Mouse (Mus musculus): ENCODE results near the gene Mapk8ip3. TPM values are rescaled to one million over a fixed set of nuclear protein-coding genes. Genes with fewer than 3 reads are reported as not detected.

Gene Mapk8ip3
- polyA plus RNA-seq, 1 experiment = 60.2 TPM

DNA sequence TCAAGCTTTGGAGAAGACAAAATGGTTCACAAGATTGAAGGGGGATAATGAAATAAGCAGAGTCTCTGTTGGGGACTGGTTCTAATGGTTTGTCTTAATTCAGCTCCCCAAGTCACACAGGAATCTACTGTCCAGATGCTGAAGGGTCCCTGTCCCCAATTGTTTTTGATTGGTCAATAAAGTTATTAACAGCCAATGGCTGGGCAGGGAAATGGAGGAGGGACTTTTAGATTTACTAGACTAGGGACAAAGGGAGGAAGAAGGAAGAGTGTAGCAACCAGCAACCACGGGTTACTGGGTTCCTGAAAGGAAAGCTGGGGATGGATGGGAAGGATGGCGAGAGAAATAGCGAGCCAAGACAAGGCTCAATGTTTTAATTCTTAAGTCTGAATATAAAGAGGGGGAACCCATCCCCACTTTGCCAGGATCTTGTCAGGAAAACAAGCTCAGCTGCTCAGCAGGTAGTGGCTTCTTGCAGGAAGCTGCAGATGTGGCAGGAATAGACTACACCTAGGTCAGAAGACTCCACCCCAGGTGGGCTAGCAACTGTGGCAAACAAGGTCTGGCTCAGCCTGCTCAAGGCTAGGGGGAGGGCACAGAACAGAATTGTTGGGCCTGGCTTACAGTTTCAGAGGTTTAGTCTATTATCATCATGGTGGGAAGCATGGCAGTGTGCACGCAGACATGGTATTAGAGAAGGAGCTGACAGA is 62.9 kb downstream of the Mapk8ip3 start:
- H3K27me3 ChIP-seq (ENCODE audit: control insufficient read depth, insufficient read depth, low read length) = no peaks in the 10 kb centered on the region
- TF ChIP-seq POLR2A (IDR thresholded peaks at IDR 0.05; ENCODE audit: control insufficient read depth, low read depth, low read length) (no peak), CTCF (IDR thresholded peaks at IDR 0.05; ENCODE audit: control insufficient read depth, insufficient read depth, insufficient replicate concordance, low read depth, low read length) (no peak)
- H3K27ac ChIP-seq (ENCODE audit: control insufficient read depth, insufficient read depth, low read depth, low read length) = peak overlapping the region; percentile 70; the same call in 1 of the 2 replicates
- H3K4me3 ChIP-seq (ENCODE audit: control insufficient read depth, low read depth, low read length) = peak overlapping the region; percentile 90
- no peaks in the 10 kb centered on the region for H3K36me3 ChIP-seq (ENCODE audit: control insufficient read depth, insufficient read depth, low read length)
- no peaks in the 10 kb centered on the region; the same call in 1 of the 2 replicates for H3K4me1 ChIP-seq (ENCODE audit: control insufficient read depth, insufficient read depth, low read length)

- Histone ChIP-seq H3K4me3 (ENCODE audit: control insufficient read depth, low read depth, low read length) (no peak overlapping the region), H3K4me1 (ENCODE audit: control insufficient read depth, insufficient read depth, low read length) (no peaks in the 10 kb centered on the region; the same call in 1 of the 2 replicates), H3K27me3 (ENCODE audit: control insufficient read depth, insufficient read depth, low read length) (no peaks in the 10 kb centered on the region), H3K36me3 (ENCODE audit: control insufficient read depth, insufficient read depth, low read length) (no peaks in the 10 kb centered on the region; the same call in 1 of the 2 replicates), H3K27ac (ENCODE audit: control insufficient read depth, insufficient read depth, low read depth, low read length) (no peak overlapping the region)
- TF ChIP-seq CTCF (IDR thresholded peaks at IDR 0.05; ENCODE audit: control insufficient read depth, insufficient read depth, insufficient replicate concordance, low read depth, low read length) (no peak), POLR2A (IDR thresholded peaks at IDR 0.05; ENCODE audit: control insufficient read depth, low read depth, low read length) (no peak)
These were observed 68.9 kb downstream of the Mapk8ip3 start for GRCm38 (mm10) chr17:24867914-24868313.

GRCm38 (mm10) chr17:24865776-24866175 is 71.0 kb downstream of the Mapk8ip3 start, which contains the start of gene Igfals:
Gene Igfals (plus strand): TSS chr17:24865997.
- no peak for TF ChIP-seq POLR2A (IDR thresholded peaks at IDR 0.05; ENCODE audit: control insufficient read depth, low read depth, low read length)
- no peak for TF ChIP-seq CTCF (IDR thresholded peaks at IDR 0.05; ENCODE audit: control insufficient read depth, insufficient read depth, insufficient replicate concordance, low read depth, low read length)
- no peak within 1 kb of the TSS for H3K27ac ChIP-seq (ENCODE audit: control insufficient read depth, insufficient read depth, low read depth, low read length)
- H3K27me3 ChIP-seq (ENCODE audit: control insufficient read depth, insufficient read depth, low read length) = no peaks in the 10 kb centered on the region
- H3K36me3 ChIP-seq (ENCODE audit: control insufficient read depth, insufficient read depth, low read length) = no peaks in the 10 kb centered on the region; the same call in 1 of the 2 replicates
- H3K4me3 ChIP-seq (ENCODE audit: control insufficient read depth, low read depth, low read length) = no peak within 1 kb of the TSS
- H3K4me1 ChIP-seq (ENCODE audit: control insufficient read depth, insufficient read depth, low read length) = no peaks in the 10 kb centered on the region

DNA sequence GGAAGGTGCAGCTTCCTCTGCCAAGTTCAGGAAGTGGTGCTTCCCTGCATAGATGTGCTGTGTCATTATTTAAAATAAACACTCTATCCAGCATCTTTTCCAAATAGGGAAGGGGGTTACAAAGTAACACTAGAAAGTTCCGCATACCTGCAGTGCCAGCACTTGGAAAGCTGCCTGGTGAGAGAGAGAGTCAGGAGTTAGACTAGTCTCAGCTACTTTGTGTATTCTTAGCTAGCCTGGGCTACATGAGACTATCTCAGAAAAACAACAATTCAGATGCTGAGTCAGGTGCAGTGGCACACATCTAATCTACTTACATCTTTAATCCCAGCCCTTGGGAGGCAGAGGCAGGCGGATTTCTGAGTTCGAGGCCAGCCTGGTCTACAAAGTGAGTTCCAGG is 75.0 kb downstream of the Mapk8ip3 start:
- Histone ChIP-seq H3K4me1 (ENCODE audit: control insufficient read depth, insufficient read depth, low read length) (no peaks in the 10 kb centered on the region), H3K27me3 (ENCODE audit: control insufficient read depth, insufficient read depth, low read length) (no peaks in the 10 kb centered on the region), H3K4me3 (ENCODE audit: control insufficient read depth, low read depth, low read length) (no peak overlapping the region), H3K27ac (ENCODE audit: control insufficient read depth, insufficient read depth, low read depth, low read length) (no peak overlapping the region), H3K36me3 (ENCODE audit: control insufficient read depth, insufficient read depth, low read length) (no peaks in the 10 kb centered on the region; the same call in 1 of the 2 replicates)
- no peak for TF ChIP-seq CTCF (IDR thresholded peaks at IDR 0.05; ENCODE audit: control insufficient read depth, insufficient read depth, insufficient replicate concordance, low read depth, low read length)

DNA sequence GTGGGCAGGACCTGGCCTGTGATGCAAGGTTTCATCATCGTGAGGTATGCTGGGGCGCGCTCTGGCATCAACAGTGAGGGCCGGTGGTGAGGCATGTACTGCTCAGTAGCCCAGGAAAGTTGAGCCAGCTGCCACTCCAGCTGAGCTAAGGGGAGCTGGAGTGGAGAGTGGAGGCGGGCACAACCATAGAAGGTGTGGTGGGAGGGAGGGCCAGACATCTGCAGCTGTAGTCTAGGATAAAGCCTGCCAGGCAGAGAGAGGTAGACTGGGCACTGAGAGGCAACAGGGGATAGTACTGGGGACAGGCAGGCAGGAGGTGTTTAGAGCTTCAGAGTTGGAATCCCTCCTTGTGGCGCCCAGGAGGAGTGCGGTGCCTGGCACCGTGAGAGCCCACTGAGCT is 76.7 kb downstream of the Mapk8ip3 start:
- TF ChIP-seq CTCF (IDR thresholded peaks at IDR 0.05; ENCODE audit: control insufficient read depth, insufficient read depth, insufficient replicate concordance, low read depth, low read length) (no peak), POLR2A (IDR thresholded peaks at IDR 0.05; ENCODE audit: control insufficient read depth, low read depth, low read length) (0 out of 2 replicates have a peak, but pooled peaks have one; percentile 8)
- Histone ChIP-seq H3K27me3 (ENCODE audit: control insufficient read depth, insufficient read depth, low read length) (no peaks in the 10 kb centered on the region), H3K4me3 (ENCODE audit: control insufficient read depth, low read depth, low read length) (no peak overlapping the region), H3K27ac (ENCODE audit: control insufficient read depth, insufficient read depth, low read depth, low read length) (no peak overlapping the region), H3K36me3 (ENCODE audit: control insufficient read depth, insufficient read depth, low read length) (peaks cover 1% of the 10 kb centered on the region; the same call in 1 of the 2 replicates), H3K4me1 (ENCODE audit: control insufficient read depth, insufficient read depth, low read length) (no peaks in the 10 kb centered on the region)

- Histone ChIP-seq H3K27ac (ENCODE audit: control insufficient read depth, insufficient read depth, low read depth, low read length) (no peak overlapping the region), H3K36me3 (ENCODE audit: control insufficient read depth, insufficient read depth, low read length) (peaks cover 1% of the 10 kb centered on the region; the same call in 1 of the 2 replicates), H3K27me3 (ENCODE audit: control insufficient read depth, insufficient read depth, low read length) (no peaks in the 10 kb centered on the region), H3K4me1 (ENCODE audit: control insufficient read depth, insufficient read depth, low read length) (no peaks in the 10 kb centered on the region), H3K4me3 (ENCODE audit: control insufficient read depth, low read depth, low read length) (no peak overlapping the region)
- TF ChIP-seq POLR2A (IDR thresholded peaks at IDR 0.05; ENCODE audit: control insufficient read depth, low read depth, low read length) = no peak
These were observed 77.8 kb downstream of the Mapk8ip3 start for GRCm38 (mm10) chr17:24858967-24859366.

DNA sequence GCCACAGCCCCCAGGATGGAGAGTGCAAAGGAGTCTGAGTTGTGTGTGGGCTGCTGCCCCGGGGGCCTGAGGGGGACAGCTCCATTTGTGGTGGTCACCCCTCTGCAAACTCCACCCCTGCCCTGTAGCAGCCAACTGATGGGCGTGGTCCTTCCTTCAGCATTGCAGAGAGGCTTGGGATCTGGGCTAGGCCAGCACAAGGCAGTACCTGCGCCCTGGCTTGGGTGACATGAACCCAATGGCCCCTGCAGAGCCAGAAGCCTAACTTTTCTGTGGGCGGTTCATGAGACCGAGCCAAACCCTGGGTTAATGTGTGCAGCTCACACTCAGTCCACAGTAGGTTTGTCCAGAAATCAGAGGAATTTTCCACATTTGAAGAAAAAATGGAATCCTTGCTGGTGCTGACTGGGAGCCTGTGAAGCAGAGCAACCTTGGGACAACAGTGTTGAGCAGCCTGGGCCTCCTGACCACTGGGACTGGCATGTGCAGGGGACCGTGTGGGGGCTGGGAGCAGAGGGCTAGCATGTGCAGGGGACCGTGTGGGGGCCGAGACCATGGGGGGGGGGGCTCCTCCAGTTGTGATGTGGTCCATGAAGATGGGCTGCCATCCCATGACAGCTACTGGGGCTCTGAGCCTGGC is 78.8 kb downstream of the Mapk8ip3 start:
- Histone ChIP-seq H3K4me3 (ENCODE audit: control insufficient read depth, low read depth, low read length) (no peak overlapping the region), H3K27me3 (ENCODE audit: control insufficient read depth, insufficient read depth, low read length) (no peaks in the 10 kb centered on the region), H3K36me3 (ENCODE audit: control insufficient read depth, insufficient read depth, low read length) (peaks cover 3% of the 10 kb centered on the region; the same call in 1 of the 2 replicates), H3K4me1 (ENCODE audit: control insufficient read depth, insufficient read depth, low read length) (no peaks in the 10 kb centered on the region), H3K27ac (ENCODE audit: control insufficient read depth, insufficient read depth, low read depth, low read length) (no peak overlapping the region)
- TF ChIP-seq POLR2A (IDR thresholded peaks at IDR 0.05; ENCODE audit: control insufficient read depth, low read depth, low read length) = no peak
- no peak for TF ChIP-seq CTCF (IDR thresholded peaks at IDR 0.05; ENCODE audit: control insufficient read depth, insufficient read depth, insufficient replicate concordance, low read depth, low read length)

All from testis, adult 2 months (tissue).